In the genomic region with DNA sequence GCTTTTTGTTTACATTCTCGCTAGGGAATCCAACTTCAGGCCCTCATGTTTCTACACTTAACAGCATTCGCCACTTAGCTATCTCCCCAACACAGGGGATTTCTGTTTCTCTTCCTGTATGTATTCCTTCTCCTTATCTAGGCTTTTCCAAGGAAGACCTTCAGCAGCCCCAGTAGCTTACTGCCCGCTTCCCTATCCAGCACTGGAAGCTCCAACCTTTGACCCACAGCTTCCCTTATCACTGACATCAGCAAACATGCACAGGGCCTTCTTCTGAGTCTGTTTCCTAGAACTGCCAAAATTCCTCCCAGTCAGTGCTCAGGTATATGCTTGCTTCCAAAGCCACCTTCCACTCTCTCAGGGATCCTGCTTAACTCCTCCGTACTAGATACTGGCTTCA, we compare ENCODE assay signal across 27 mouse cellular contexts.
"Had no signal": no experiment of that assay in that cellular context is flagged by ENCODE, and none has a peak within 500 bp of the region (broad histone marks: within the 10 kb centered on the region; RNA-seq: fewer than 3 reads in every experiment).

No protein-coding gene starts in this region.

- ATAC-seq: forebrain, embryonic 16.5 days; hindbrain, embryonic 16.5 days; inflammation-experienced regulatory T-cells, adult 6 months had no signal

- H3K27ac ChIP-seq: gastrocnemius, adult 2 months; heart, adult 2 months; heart, embryonic 13.5 days; heart, embryonic 15.5 days; hindbrain, embryonic 10.5 days; hindbrain, embryonic 12.5 days; hindbrain, embryonic 14.5 days; kidney, embryonic 15.5 days; kidney, postnatal 0 days; limb, embryonic 13.5 days; limb, embryonic 15.5 days had no signal

- H3K9ac ChIP-seq: heart, embryonic 13.5 days; heart, embryonic 15.5 days; hindbrain, embryonic 12.5 days; hindbrain, embryonic 14.5 days; kidney, embryonic 15.5 days; limb, embryonic 13.5 days; limb, embryonic 15.5 days had no signal

- H3K4me1 ChIP-seq: heart, embryonic 13.5 days; heart, embryonic 15.5 days; hindbrain, embryonic 12.5 days; kidney, embryonic 15.5 days had no signal

- DNase-seq: gastrocnemius, adult 2 months; gastrocnemius, postnatal 10 days; gastrocnemius, postnatal 25 days; heart, adult 2 months; heart, postnatal 14 days; heart, postnatal 4 days; kidney, adult 11 months; kidney, adult 2 months; kidney, adult 9 months; kidney, postnatal 14 days; kidney, postnatal 36 days; layer of hippocampus, adult 9-11 months; layer of hippocampus, postnatal 36 days; left cerebral cortex, postnatal 4 days had no signal

- H3K27me3 ChIP-seq: heart, embryonic 13.5 days; heart, embryonic 15.5 days; kidney, embryonic 15.5 days; limb, embryonic 13.5 days; limb, embryonic 15.5 days had no signal

- H3K36me3 ChIP-seq: heart, embryonic 13.5 days; heart, embryonic 15.5 days; hindbrain, embryonic 10.5 days; hindbrain, embryonic 12.5 days; kidney, embryonic 15.5 days; limb, embryonic 13.5 days; limb, embryonic 15.5 days had no signal

- H3K9me3 ChIP-seq: heart, embryonic 13.5 days; heart, embryonic 15.5 days; hindbrain, embryonic 10.5 days; hindbrain, embryonic 12.5 days; kidney, embryonic 15.5 days; limb, embryonic 13.5 days; limb, embryonic 15.5 days had no signal

- H3K4me3 ChIP-seq: gastrocnemius, adult 2 months; heart, adult 2 months; heart, embryonic 13.5 days; heart, embryonic 15.5 days; hindbrain, embryonic 10.5 days; hindbrain, embryonic 12.5 days; kidney, embryonic 15.5 days; limb, embryonic 13.5 days; limb, embryonic 15.5 days had no signal

- H3K4me2 ChIP-seq: heart, embryonic 11.5 days; heart, embryonic 13.5 days; heart, embryonic 15.5 days; hindbrain, embryonic 12.5 days; hindbrain, embryonic 14.5 days; kidney, embryonic 15.5 days; limb, embryonic 13.5 days; limb, embryonic 15.5 days had no signal
